Mouse (Mus musculus) lung, adult 2 months (tissue): ENCODE data around the gene Trap1.

ENCODE experiments used
- CTCF ChIP-seq: fragments of 200-500 bp; IDR thresholded peaks from 2 replicates; pipeline ENCODE4 v1.5.1; 2011; ENCODE audit warnings: mild to moderate bottlenecking, low read length, control low read depth; ENCODE audit not compliant: insufficient read depth
- POLR2A ChIP-seq: fragments of 200-500 bp; IDR thresholded peaks from 2 replicates; pipeline ENCODE4 v1.6.1; 2011; ENCODE audit warnings: low read depth, mild to moderate bottlenecking, control low read depth, low read length, borderline replicate concordance; ENCODE audit errors: extremely low read depth

GRCm38 (mm10) chr16:4045524-4045923 lies 32.1 kb downstream of the Trap1 start:
- TF ChIP-seq CTCF = no peak
- no peak for TF ChIP-seq POLR2A
